Mouse (Mus musculus) kidney, adult 2 months (tissue): ENCODE results near the gene Gcdh.

ENCODE experiments used
- CTCF ChIP-seq: fragments of 200-500 bp; conservative IDR thresholded peaks from 2 replicates; pipeline ENCODE4 v1.5.1; 2011; ENCODE audit warnings: low read depth, mild to moderate bottlenecking, control low read depth, low read length, moderate library complexity, mixed read lengths; ENCODE audit not compliant: insufficient read depth, insufficient read length
- POLR2A ChIP-seq: fragments of 200-500 bp; IDR thresholded peaks from one replicate; pipeline ENCODE4 v1.6.1; 2011; ENCODE audit warnings: low read depth, low read length, control low read depth

DNA sequence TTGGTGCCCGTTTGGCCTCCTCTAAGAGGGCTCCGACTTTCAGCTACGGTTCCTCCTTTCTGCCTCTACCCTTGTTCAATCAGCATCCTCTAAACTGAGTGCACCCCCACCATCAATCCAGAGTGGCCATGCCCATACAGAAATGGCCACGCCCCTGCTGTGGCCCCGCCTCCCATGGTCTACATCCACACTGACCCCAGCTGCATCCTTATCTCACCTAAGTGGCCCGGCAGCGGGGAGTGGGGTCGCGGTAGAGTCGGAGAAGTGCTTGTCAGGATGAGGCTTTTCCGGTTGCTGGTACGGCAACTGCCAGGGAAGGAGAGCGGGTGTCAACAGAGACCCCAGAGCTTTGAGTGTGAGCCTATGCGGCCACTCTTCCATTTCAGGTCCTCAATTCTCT lies 41.8 kb upstream of the Gcdh start:
- TF ChIP-seq POLR2A (no peak), CTCF (no peak)
